Mouse (Mus musculus) liver, adult (tissue): Measurements from ENCODE around the gene Prkce.
A peak's percentile ranks its signal among the peaks of the same experiment; 100 is the strongest.

Experiments
- GATA4 ChIP-seq: IDR thresholded peaks from 2 replicates; pipeline ENCODE4 v1.6.1; 2014; ENCODE audit warnings: mild to moderate bottlenecking, low read length; ENCODE audit not compliant: insufficient replicate concordance

Gene Prkce

DNA sequence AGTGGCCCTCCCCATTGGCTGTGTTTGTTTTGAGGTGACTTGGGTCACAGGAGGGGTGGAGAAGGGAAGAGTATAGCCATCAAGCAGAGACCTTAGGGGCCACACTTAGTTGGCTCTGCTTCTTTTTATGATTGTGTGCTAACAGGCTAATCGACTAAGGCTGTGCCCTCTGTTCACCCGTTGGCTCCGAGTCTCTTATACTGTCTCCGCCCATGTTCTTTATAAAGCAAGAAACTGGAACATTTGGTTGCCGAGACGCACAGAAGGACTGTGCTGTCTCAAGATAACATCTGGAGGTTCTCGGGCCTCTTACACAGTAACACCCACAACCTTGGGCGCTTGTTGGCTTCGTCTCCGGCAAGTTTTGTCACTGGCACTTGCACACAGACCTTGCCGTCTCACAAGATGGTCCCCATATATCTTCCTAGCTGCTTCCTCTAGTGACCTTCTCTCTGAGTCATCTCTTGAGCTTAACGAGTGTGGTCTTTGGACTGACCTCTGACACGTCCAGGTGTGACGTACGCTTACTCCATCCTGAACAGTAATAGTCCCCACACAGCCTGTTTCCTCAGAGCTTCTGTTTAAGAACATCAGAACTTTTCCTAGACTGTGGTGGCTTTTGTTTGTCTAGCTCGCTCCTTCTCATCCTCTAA, 406.1 kb downstream of the Prkce start:
- TF ChIP-seq GATA4 = no peak

- no peak for TF ChIP-seq GATA4
Measured at GRCm38 (mm10) chr17:86580724-86581123, 413.1 kb downstream of the Prkce start.

GRCm38 (mm10) chr17:86582341-86582740, 414.8 kb downstream of the Prkce start:
- no peak for TF ChIP-seq GATA4

- no peak for TF ChIP-seq GATA4
Measured at GRCm38 (mm10) chr17:86586441-86586840, 418.9 kb downstream of the Prkce start.

- peak; percentile 51; the same call in 1 of the 2 replicates for TF ChIP-seq GATA4
Measured at GRCm38 (mm10) chr17:86588704-86589449, 421.3 kb downstream of the Prkce start.

GRCm38 (mm10) chr17:86589681-86590080, 422.1 kb downstream of the Prkce start:
- no peak for TF ChIP-seq GATA4

DNA sequence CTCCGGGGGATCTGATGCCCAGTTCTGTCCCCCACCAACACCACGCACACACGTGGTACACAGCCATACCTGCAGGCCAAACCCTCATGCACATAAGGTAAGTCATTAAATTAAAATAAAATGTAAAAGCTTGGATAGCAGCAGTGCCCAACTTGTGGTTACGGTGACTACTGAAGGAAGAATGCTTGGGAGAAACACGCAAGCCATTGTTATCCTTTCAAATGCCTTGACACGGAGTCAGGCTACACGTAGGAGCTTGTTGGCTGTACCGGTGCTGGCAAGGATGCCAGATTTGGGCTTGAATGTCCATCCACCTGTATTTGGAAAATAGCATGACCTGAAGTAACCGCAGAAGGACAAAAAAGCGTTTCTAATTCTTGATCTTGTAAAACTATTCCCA, 423.7 kb downstream of the Prkce start:
- TF ChIP-seq GATA4 = no peak

- peak; percentile 90 for TF ChIP-seq GATA4
Measured at GRCm38 (mm10) chr17:86592991-86593586, 425.5 kb downstream of the Prkce start.

DNA sequence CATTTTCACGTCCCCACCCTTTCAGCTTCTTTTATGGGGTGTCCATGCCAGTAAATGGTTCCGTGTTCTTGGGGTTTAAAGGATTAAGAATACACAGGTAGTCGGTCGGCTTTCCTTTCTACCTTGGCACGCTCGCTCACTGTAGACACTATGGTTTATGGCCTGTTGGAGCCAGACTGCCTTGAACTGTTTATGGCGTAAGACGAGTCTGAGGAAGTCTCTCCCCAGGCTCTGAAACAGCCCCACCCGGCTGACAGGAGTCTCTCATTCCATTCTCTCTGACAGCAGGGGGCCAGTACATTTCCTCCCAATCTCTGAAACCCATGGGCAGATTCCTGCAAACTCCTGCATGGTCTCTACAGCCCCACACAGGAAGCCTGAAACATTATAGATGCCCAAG, 427.9 kb downstream of the Prkce start:
- no peak for TF ChIP-seq GATA4

DNA sequence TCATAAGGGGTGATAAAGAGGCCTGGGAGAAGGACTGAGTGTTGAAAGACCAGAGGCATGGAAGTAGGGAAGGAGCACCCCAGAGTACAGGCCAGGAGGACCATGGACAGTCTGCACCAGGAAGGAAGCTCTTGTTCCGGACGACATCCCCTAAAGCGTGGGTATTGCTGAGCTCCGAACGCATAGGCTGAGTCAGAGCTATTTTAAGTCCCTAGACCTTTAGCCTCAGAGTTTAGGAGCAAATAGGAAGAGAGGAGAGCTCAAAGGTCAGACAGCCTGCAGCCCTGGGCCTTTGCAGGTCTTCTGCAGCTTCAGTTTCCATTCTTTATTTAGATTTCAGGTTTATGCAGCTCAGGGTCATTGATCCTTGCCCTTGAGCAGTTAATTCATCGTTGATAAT, 433.5 kb downstream of the Prkce start:
- TF ChIP-seq GATA4 = no peak

- no peak for TF ChIP-seq GATA4
Measured at GRCm38 (mm10) chr17:86601901-86602300, 434.3 kb downstream of the Prkce start.

DNA sequence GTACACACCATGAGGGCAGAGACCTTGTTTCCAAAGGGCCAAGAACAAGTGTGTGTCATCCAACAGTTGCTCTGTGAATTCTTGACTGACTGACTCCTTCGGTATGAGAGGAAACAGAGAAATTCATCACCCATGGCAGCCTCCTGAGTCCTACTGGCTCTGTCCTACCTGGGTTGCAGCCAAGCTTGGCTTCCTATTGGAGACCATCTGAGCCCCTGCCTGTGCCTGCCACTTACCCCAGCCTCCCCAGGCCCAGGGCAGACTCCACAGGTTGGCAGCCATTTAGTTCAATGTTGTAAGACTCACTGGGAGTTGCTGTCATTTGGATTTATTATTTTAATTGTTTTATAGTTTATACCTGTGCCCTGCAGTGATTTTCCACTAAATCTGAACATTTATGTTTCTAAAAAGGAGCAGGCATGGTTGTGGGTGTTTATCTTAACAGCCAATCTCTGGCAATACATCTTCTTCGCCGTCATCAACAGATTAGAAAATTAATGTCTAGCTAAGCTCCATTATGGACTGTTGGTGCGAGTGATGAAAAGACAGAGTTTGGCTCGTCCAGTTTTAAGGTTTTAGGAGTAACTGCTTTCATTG, 436.4 kb downstream of the Prkce start:
- TF ChIP-seq GATA4 = no peak

DNA sequence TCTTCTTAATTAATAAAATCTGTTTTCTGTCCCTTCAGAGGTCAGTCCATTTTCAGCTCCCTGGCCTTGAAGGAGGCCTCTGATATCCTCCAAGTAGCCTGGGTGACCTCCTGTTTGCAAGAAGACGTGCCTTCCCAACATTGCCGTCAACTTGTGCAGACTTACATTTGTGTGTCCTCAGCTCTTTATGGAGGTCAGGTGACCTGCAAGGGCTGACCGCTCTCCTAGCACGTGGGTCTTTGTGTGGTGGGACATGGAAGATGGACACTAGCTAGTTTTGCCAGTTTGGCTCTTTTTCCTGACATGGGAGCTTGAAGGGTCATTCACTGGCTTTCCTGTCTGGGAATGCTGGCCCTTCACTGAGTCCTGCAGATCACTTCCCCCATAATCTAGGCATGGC, 440.4 kb downstream of the Prkce start:
- TF ChIP-seq GATA4 = no peak

DNA sequence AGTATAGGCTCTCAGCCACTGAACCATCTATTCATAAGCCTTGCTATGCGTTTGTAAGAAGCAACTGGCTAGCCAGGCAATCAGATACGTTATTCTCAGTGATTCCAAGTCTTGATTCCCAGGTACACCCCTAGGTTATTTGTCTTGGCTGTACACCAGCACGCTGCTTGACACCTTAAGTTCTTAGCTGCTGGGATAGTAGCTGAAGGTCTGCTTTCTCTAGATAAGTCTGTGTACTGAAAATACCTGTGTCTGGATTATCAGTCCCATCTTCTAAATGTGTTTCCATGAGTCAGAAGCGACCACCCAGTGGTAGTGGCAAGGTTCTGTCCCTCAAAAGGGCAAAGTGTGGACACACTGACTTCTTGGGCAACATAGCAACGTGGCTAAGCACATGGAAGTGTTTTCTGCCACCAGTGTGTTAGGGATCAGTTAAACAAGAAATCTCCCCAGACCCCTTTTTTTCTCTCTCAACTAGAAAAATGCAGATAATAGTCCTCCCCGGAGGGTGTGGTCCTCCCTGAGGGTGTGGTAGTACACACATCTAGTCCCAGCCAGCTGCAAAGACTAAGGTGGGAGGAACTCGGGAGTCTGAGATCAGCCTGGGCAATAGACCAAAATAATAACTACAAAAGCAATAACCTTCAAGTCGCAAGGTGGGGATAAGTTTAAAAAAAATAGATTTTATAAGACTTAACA, 442.8 kb downstream of the Prkce start:
- TF ChIP-seq GATA4 = no peak

GRCm38 (mm10) chr17:86611772-86612171, 444.2 kb downstream of the Prkce start:
- TF ChIP-seq GATA4 = no peak
